Mouse (Mus musculus): Measurements from ENCODE around the gene Cox8b. TPM values are rescaled to one million over a fixed set of nuclear protein-coding genes. Genes with fewer than 3 reads are reported as not detected.
A peak's percentile ranks its signal among the peaks of the same experiment; 100 is the strongest.

The Cox8b gene
- polyA plus RNA-seq, 1 experiment from 2014 or later = not detected

GRCm38 (mm10) chr7:140914031-140914690, 13.9 kb upstream of the Cox8b start:
- Histone ChIP-seq H3K27ac (ENCODE audit: low read depth) (no peak overlapping the region), H3K9me3 (ENCODE audit: low read depth, low read length) (no peaks in the 10 kb centered on the region), H3K4me1 (ENCODE audit: insufficient read depth) (no peaks in the 10 kb centered on the region), H3K9ac (no peak overlapping the region), H3K4me2 (no peak overlapping the region), H3K27me3 (ENCODE audit: insufficient read depth, low read length) (no peaks in the 10 kb centered on the region), H3K4me3 (ENCODE audit: low read depth, low read length) (no peak overlapping the region), H3K36me3 (ENCODE audit: insufficient read depth) (no peaks in the 10 kb centered on the region)
- no peak for ATAC-seq (ENCODE audit: insufficient read depth)
- no peak for TF ChIP-seq CTCF (IDR thresholded peaks at IDR 0.05; ENCODE audit: low read depth)
- WGBS = 76% methylated on average over 8 of the region's 8 CpGs
- DNase-seq = no peak

GRCm38 (mm10) chr7:140912846-140913482, 12.7 kb upstream of the Cox8b start:
- 58% methylated on average over 5 of the region's 5 CpGs for WGBS
- Histone ChIP-seq H3K4me1 (ENCODE audit: insufficient read depth) (no peaks in the 10 kb centered on the region), H3K36me3 (ENCODE audit: insufficient read depth) (no peaks in the 10 kb centered on the region), H3K9me3 (ENCODE audit: low read depth, low read length) (no peaks in the 10 kb centered on the region), H3K4me3 (ENCODE audit: low read depth, low read length) (no peak overlapping the region), H3K27ac (ENCODE audit: low read depth) (no peak overlapping the region), H3K4me2 (no peak overlapping the region), H3K9ac (no peak overlapping the region), H3K27me3 (ENCODE audit: insufficient read depth, low read length) (no peaks in the 10 kb centered on the region)
- no peak for TF ChIP-seq CTCF (IDR thresholded peaks at IDR 0.05; ENCODE audit: low read depth)
- DNase-seq (no peak), ATAC-seq (ENCODE audit: insufficient read depth) (no peak)

GRCm38 (mm10) chr7:140912293-140912692, 12.0 kb upstream of the Cox8b start:
- no peak overlapping the region for H3K4me2 ChIP-seq
- no peak overlapping the region for H3K4me3 ChIP-seq (ENCODE audit: low read depth, low read length)
- H3K36me3 ChIP-seq (ENCODE audit: insufficient read depth) = no peaks in the 10 kb centered on the region
- H3K9ac ChIP-seq = no peak overlapping the region
- H3K4me1 ChIP-seq (ENCODE audit: insufficient read depth) = no peaks in the 10 kb centered on the region
- no peak overlapping the region for H3K27ac ChIP-seq (ENCODE audit: low read depth)
- TF ChIP-seq CTCF (IDR thresholded peaks at IDR 0.05; ENCODE audit: low read depth) = no peak
- H3K9me3 ChIP-seq (ENCODE audit: low read depth, low read length) = no peaks in the 10 kb centered on the region
- WGBS = 51% methylated on average over 3 of the region's 3 CpGs
- no peaks in the 10 kb centered on the region for H3K27me3 ChIP-seq (ENCODE audit: insufficient read depth, low read length)
- no peak for DNase-seq
- no peak for ATAC-seq (ENCODE audit: insufficient read depth)

GRCm38 (mm10) chr7:140908634-140909107, 8.4 kb upstream of the Cox8b start:
- Histone ChIP-seq H3K27me3 (ENCODE audit: insufficient read depth, low read length) (no peaks in the 10 kb centered on the region), H3K27ac (ENCODE audit: low read depth) (no peak overlapping the region), H3K4me1 (ENCODE audit: insufficient read depth) (no peaks in the 10 kb centered on the region), H3K4me2 (peak overlapping the region; percentile 93), H3K36me3 (ENCODE audit: insufficient read depth) (no peaks in the 10 kb centered on the region), H3K9me3 (ENCODE audit: low read depth, low read length) (no peaks in the 10 kb centered on the region), H3K4me3 (ENCODE audit: low read depth, low read length) (peak overlapping the region; percentile 40), H3K9ac (peak overlapping the region; percentile 36)
- peak; percentile 79 for ATAC-seq (ENCODE audit: insufficient read depth)
- peak; percentile 88 for TF ChIP-seq CTCF (IDR thresholded peaks at IDR 0.05; ENCODE audit: low read depth)
- peak; percentile 90 for DNase-seq
- 1% methylated on average over 19 of the region's 19 CpGs for WGBS

- 0 out of 2 replicates have a peak, but pooled peaks have one; percentile 5 for ATAC-seq (ENCODE audit: insufficient read depth)
- Histone ChIP-seq H3K4me2 (peak overlapping the region; percentile 93), H3K4me3 (ENCODE audit: low read depth, low read length) (peak overlapping the region; percentile 40; the same call in 1 of the 2 replicates), H3K27ac (ENCODE audit: low read depth) (no peak overlapping the region), H3K9ac (no peak overlapping the region), H3K9me3 (ENCODE audit: low read depth, low read length) (no peaks in the 10 kb centered on the region), H3K4me1 (ENCODE audit: insufficient read depth) (no peaks in the 10 kb centered on the region), H3K27me3 (ENCODE audit: insufficient read depth, low read length) (no peaks in the 10 kb centered on the region), H3K36me3 (ENCODE audit: insufficient read depth) (no peaks in the 10 kb centered on the region)
- TF ChIP-seq CTCF (IDR thresholded peaks at IDR 0.05; ENCODE audit: low read depth) = no peak
- no peak for DNase-seq
- WGBS = 45% methylated on average over 7 of the region's 7 CpGs
These were observed 7.9 kb upstream of the Cox8b start for GRCm38 (mm10) chr7:140908181-140908580.

- no peak overlapping the region for H3K4me2 ChIP-seq
- no peaks in the 10 kb centered on the region for H3K36me3 ChIP-seq (ENCODE audit: insufficient read depth)
- H3K27me3 ChIP-seq (ENCODE audit: insufficient read depth, low read length) = no peaks in the 10 kb centered on the region
- no peaks in the 10 kb centered on the region for H3K9me3 ChIP-seq (ENCODE audit: low read depth, low read length)
- no peak for DNase-seq
- no peak overlapping the region for H3K4me3 ChIP-seq (ENCODE audit: low read depth, low read length)
- no peak overlapping the region for H3K27ac ChIP-seq (ENCODE audit: low read depth)
- H3K9ac ChIP-seq = no peak overlapping the region
- WGBS = 79% methylated on average over 7 of the region's 7 CpGs
- peak; percentile 23; the same call in 1 of the 2 replicates for TF ChIP-seq CTCF (IDR thresholded peaks at IDR 0.05; ENCODE audit: low read depth)
- no peak for ATAC-seq (ENCODE audit: insufficient read depth)
- no peaks in the 10 kb centered on the region for H3K4me1 ChIP-seq (ENCODE audit: insufficient read depth)
These were observed 7.5 kb upstream of the Cox8b start for GRCm38 (mm10) chr7:140907697-140908096.

GRCm38 (mm10) chr7:140907131-140907530, 6.9 kb upstream of the Cox8b start:
- H3K9ac ChIP-seq = no peak overlapping the region
- WGBS = 66% methylated on average over 13 of the region's 13 CpGs
- no peak for ATAC-seq (ENCODE audit: insufficient read depth)
- TF ChIP-seq CTCF (IDR thresholded peaks at IDR 0.05; ENCODE audit: low read depth) = no peak
- H3K27ac ChIP-seq (ENCODE audit: low read depth) = no peak overlapping the region
- DNase-seq = no peak
- H3K9me3 ChIP-seq (ENCODE audit: low read depth, low read length) = no peaks in the 10 kb centered on the region
- no peak overlapping the region for H3K4me2 ChIP-seq
- H3K36me3 ChIP-seq (ENCODE audit: insufficient read depth) = no peaks in the 10 kb centered on the region
- no peaks in the 10 kb centered on the region for H3K27me3 ChIP-seq (ENCODE audit: insufficient read depth, low read length)
- no peaks in the 10 kb centered on the region for H3K4me1 ChIP-seq (ENCODE audit: insufficient read depth)
- no peak overlapping the region for H3K4me3 ChIP-seq (ENCODE audit: low read depth, low read length)
